Mouse (Mus musculus): Measurements from ENCODE around the gene St6galnac3.

DNA sequence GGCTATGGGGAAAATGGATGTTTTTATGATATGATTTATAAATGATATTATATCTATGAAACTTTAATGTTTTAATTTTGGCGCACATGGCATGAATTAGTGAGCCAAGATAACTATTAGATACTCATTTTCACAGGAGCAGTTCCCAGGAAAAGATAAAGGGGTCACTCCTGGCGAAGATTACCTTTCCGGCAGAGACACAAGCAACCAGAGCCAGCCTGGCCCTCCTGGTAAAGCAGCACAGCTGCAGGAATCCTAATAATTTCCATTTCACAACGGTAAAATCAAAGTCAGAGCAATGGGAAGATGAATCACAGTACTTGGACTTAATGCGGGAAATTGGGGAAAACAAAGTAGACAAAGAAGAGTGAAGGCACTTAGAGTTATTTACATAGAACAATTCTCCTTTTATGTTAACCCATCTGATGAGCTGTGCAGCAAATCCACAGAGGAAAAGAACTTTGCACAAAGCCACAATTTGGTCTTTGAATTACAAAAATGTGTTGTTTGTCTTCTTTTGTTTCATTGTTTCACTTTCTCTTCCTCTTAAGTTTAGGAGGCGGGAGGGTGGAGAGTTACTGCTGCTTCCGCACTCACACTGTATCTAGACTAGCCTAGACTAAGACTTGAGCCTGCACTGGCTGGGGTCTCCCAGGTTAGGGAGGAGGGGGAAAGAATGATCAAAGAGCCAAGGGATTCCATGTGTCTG lies 464.6 kb downstream of the St6galnac3 start:
- no peak for TF ChIP-seq CTCF (IDR thresholded peaks at IDR 0.05)
- no peak for TF ChIP-seq POLR2A (IDR thresholded peaks at IDR 0.05; ENCODE audit: insufficient read depth, low read depth, low read length)
